Mouse (Mus musculus) left cerebral cortex, postnatal 25 days (tissue): ENCODE measurements around the gene Invs. TPM values are rescaled to one million over a fixed set of nuclear protein-coding genes. Genes with fewer than 3 reads are reported as not detected.
"Not testable (repeated sequence)": the region's sequence is repeated elsewhere in the genome, so short reads cannot be mapped to it uniquely, and the experiment has no call there.

ENCODE experiments used
- DNase-seq, 2 experiments: peaks; one replicate each; pipeline ENCODE4 v3.0.0; 2022; ENCODE audit warnings: low spot score in 2 of 2, mixed read lengths in 1 of 2
- intact Hi-C: fragments of 180-260 bp; cut with DNase I; formaldehyde crosslinking; loops from one replicate; pipeline ENCODE4 v1.15.1; 2025
- total RNA-seq, 2 experiments: library from RNA; stranded (reverse); gene quantifications; 2 replicates each; pipeline ENCODE4 v1.2.3; 2021

The Invs gene
- total RNA-seq, 2 experiments from 2014 or later: 10.7 to 15.1 TPM

GRCm38 (mm10) chr4:48316036-48316435 lies 36.5 kb downstream of the Invs start:
- intact Hi-C loops: loop anchor here (5.0 kb wide), 1 partner anchor 66 kb away; no protein-coding TSS in a partner anchor
- no peak for DNase-seq

- intact Hi-C loops: no loop called here
- no peak for DNase-seq
Measured at GRCm38 (mm10) chr4:48321276-48321675, 41.7 kb downstream of the Invs start.

- intact Hi-C loops: no loop called here
Measured at GRCm38 (mm10) chr4:48322095-48322494, 42.5 kb downstream of the Invs start.

GRCm38 (mm10) chr4:48327192-48327591 lies 47.6 kb downstream of the Invs start:
- peak in 1 of 2 experiments; percentile 55 for DNase-seq
- intact Hi-C loops: no loop called here

More at GRCm38 (mm10) chr4:48322095-48322494, 42.5 kb downstream of the Invs start:
- no peak for DNase-seq

- intact Hi-C loops: no loop called here
- DNase-seq: no peak
Measured at GRCm38 (mm10) chr4:48328042-48328441, 48.5 kb downstream of the Invs start.

- intact Hi-C loops: no loop called here
- no peak for DNase-seq
Measured at GRCm38 (mm10) chr4:48332453-48333051, 53.0 kb downstream of the Invs start.

- DNase-seq: no peak
- intact Hi-C loops: no loop called here
Measured at GRCm38 (mm10) chr4:48334927-48335763, 55.6 kb downstream of the Invs start.

- peak; percentile 4 to 54 for DNase-seq
- intact Hi-C loops: no loop called here
Measured at GRCm38 (mm10) chr4:48342705-48343104, 63.1 kb downstream of the Invs start.

- DNase-seq: no peak
Measured at GRCm38 (mm10) chr4:48362367-48362766, 82.8 kb downstream of the Invs start.

GRCm38 (mm10) chr4:48371037-48371436 lies 91.5 kb downstream of the Invs start:
- DNase-seq: peak; percentile 13 to 62
- intact Hi-C loops: loop anchor here (10.0 kb wide), 1 partner anchor 866 kb away; no protein-coding TSS in a partner anchor

More at GRCm38 (mm10) chr4:48362367-48362766, 82.8 kb downstream of the Invs start:
- intact Hi-C loops: no loop called here

GRCm38 (mm10) chr4:48380940-48381339 lies 101.4 kb downstream of the Invs start:
- peak; percentile 80 to 90 for DNase-seq
- intact Hi-C loops: loop anchor here (1.0 to 5.0 kb wide), 2 partner anchors 64 to 156 kb away; no protein-coding TSS in a partner anchor

- intact Hi-C loops: loop anchor here (5.0 kb wide), 1 partner anchor 65 kb away; no protein-coding TSS in a partner anchor
- DNase-seq: no peak
Measured at GRCm38 (mm10) chr4:48382506-48382905, 102.9 kb downstream of the Invs start.

GRCm38 (mm10) chr4:48396949-48397348 lies 117.4 kb downstream of the Invs start:
- no peak for DNase-seq
- intact Hi-C loops: no loop called here

- intact Hi-C loops: loop anchor here (10.0 kb wide), 1 partner anchor 898 kb away; no protein-coding TSS in a partner anchor
- no peak for DNase-seq
Measured at GRCm38 (mm10) chr4:48403066-48403640, 123.6 kb downstream of the Invs start.

GRCm38 (mm10) chr4:48405724-48406491 lies 126.3 kb downstream of the Invs start:
- DNase-seq: not testable (repeated sequence)
- intact Hi-C loops: loop anchor here (5.0 to 10.0 kb wide), 2 partner anchors 901 to 969 kb away; no protein-coding TSS in a partner anchor

GRCm38 (mm10) chr4:48407350-48408039 lies 127.9 kb downstream of the Invs start:
- intact Hi-C loops: loop anchor here (5.0 to 10.0 kb wide), 2 partner anchors 903 to 970 kb away; no protein-coding TSS in a partner anchor
- DNase-seq: peak; percentile 64 to 70

- DNase-seq: no peak
- intact Hi-C loops: no loop called here
Measured at GRCm38 (mm10) chr4:48413473-48413872, 133.9 kb downstream of the Invs start.

- intact Hi-C loops: no loop called here
- DNase-seq: no peak
Measured at GRCm38 (mm10) chr4:48415838-48416335, 136.3 kb downstream of the Invs start.
